Mouse (Mus musculus): ENCODE results near the gene Ntn4.

DNA sequence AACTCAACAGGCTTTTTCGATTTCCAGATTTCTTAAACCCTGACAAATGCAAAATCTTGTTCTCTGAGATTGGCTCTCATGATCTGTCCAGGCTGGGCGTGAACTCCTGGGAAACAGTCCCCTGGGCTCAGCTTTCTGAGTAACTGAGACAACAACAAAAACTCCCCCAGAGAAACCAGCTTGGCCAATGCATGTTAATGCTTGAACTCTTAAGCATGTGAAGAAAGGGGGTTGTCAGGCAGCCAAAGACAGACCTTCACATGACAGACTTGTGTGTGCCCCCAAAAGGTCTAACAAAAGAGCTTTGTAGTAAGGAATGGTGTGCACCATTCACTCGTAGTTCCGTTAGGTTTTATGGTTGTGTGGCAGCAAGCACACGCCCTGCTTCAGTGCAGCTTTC, 96.6 kb downstream of the Ntn4 start:
- no peak for TF ChIP-seq CTCF (IDR thresholded peaks at IDR 0.05; ENCODE audit: low read depth, low read length)
- no peak for TF ChIP-seq POLR2A (IDR thresholded peaks at IDR 0.05; ENCODE audit: borderline replicate concordance, low read depth, low read length)
